Mouse (Mus musculus): Measurements from ENCODE around the gene Gm45261.

DNA sequence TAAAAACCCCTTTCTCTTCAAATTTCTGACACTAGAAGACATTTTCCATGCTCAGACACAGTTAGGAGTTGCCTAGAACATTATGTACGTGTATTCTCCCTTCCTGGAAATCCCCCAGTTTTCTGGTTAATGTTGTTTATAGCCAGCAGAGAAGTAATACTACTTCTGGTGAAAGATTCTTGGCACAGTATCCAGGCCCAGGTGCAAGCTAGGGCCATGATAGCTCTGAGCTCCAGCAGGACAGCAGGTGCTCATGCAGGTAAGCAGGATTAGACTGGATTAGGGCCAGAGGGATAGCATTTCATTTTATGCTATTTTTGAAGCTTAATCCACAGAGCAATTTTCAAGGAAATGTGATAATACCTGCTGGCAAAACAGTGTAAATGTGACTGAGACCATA is 33.8 kb downstream of the Gm45261 start:
- TF ChIP-seq USF2 (conservative IDR thresholded peaks at IDR 0.05; ENCODE audit: low read depth, low read length) (no peak), POLR2AphosphoS2 (IDR thresholded peaks at IDR 0.05; ENCODE audit: low read depth, low read length) (no peak), ZNF384 (IDR thresholded peaks at IDR 0.05; ENCODE audit: low read depth, low read length) (no peak), POLR2A (IDR thresholded peaks at IDR 0.05; ENCODE audit: low read depth, low read length) (no peak), BHLHE40 (IDR thresholded peaks at IDR 0.05; ENCODE audit: low read depth, low read length) (no peak), ZC3H11A (IDR thresholded peaks at IDR 0.05; ENCODE audit: low read depth, low read length) (no peak), TCF12 (IDR thresholded peaks at IDR 0.05; ENCODE audit: low read depth, low read length) (no peak), ETS1 (conservative IDR thresholded peaks at IDR 0.05; ENCODE audit: low read depth, low read length) (no peak; the same call in 1 of the 2 replicates), MEF2A (IDR thresholded peaks at IDR 0.05; ENCODE audit: borderline replicate concordance, low read depth, low read length) (no peak), CTCF (conservative IDR thresholded peaks at IDR 0.05 in 1 of 2, IDR thresholded peaks at IDR 0.05 in 1 of 2; ENCODE audit: low read depth in 2 of 2, low read length in 2 of 2) (no peak)
